Mouse (Mus musculus): Measurements from ENCODE around the gene Ccdc60. TPM values are rescaled to one million over a fixed set of nuclear protein-coding genes. Genes with fewer than 3 reads are reported as not detected.

Gene Ccdc60
- polyA plus RNA-seq, 1 experiment from 2014 or later = 2.0 TPM

GRCm38 (mm10) chr5:116261944-116262343 lies 26.8 kb downstream of the Ccdc60 start:
- Histone ChIP-seq H3K4me2 (ENCODE audit: low read length) (no peak overlapping the region), H3K9ac (ENCODE audit: low read length) (no peak overlapping the region), H3K27me3 (replicated peaks; ENCODE audit: control insufficient read depth, insufficient read depth, low read length) (no peaks in the 10 kb centered on the region), H3K36me3 (ENCODE audit: control insufficient read depth, insufficient read depth, low read length) (no peaks in the 10 kb centered on the region), H3K27ac (ENCODE audit: low read depth) (no peak overlapping the region), H3K4me3 (ENCODE audit: low read depth, low read length) (no peak overlapping the region), H3K9me3 (ENCODE audit: control insufficient read depth, low read length) (no peaks in the 10 kb centered on the region), H3K4me1 (replicated peaks; ENCODE audit: control insufficient read depth, insufficient read depth, low read length) (no peaks in the 10 kb centered on the region)
- no peak for DNase-seq (ENCODE audit: low spot score)
- no peak for ATAC-seq (replicated peaks; ENCODE audit: low FRiP score, low TSS enrichment, low read depth)
- WGBS = 92% methylated on average over 5 of the region's 5 CpGs

GRCm38 (mm10) chr5:116260356-116260755 lies 28.4 kb downstream of the Ccdc60 start:
- Histone ChIP-seq H3K9me3 (ENCODE audit: control insufficient read depth, low read length) (no peaks in the 10 kb centered on the region), H3K4me1 (replicated peaks; ENCODE audit: control insufficient read depth, insufficient read depth, low read length) (no peaks in the 10 kb centered on the region), H3K4me2 (ENCODE audit: low read length) (no peak overlapping the region), H3K9ac (ENCODE audit: low read length) (no peak overlapping the region), H3K36me3 (ENCODE audit: control insufficient read depth, insufficient read depth, low read length) (no peaks in the 10 kb centered on the region), H3K4me3 (ENCODE audit: low read depth, low read length) (no peak overlapping the region), H3K27me3 (replicated peaks; ENCODE audit: control insufficient read depth, insufficient read depth, low read length) (no peaks in the 10 kb centered on the region), H3K27ac (ENCODE audit: low read depth) (no peak overlapping the region)
- ATAC-seq (replicated peaks; ENCODE audit: low FRiP score, low TSS enrichment, low read depth) (no peak), DNase-seq (ENCODE audit: low spot score) (no peak)
- WGBS = 86% methylated on average over 5 of the region's 5 CpGs

- no peak overlapping the region for H3K27ac ChIP-seq (ENCODE audit: low read depth)
- no peaks in the 10 kb centered on the region for H3K4me1 ChIP-seq (replicated peaks; ENCODE audit: control insufficient read depth, insufficient read depth, low read length)
- H3K27me3 ChIP-seq (replicated peaks; ENCODE audit: control insufficient read depth, insufficient read depth, low read length) = no peaks in the 10 kb centered on the region
- H3K9ac ChIP-seq (ENCODE audit: low read length) = no peak overlapping the region
- no peak overlapping the region for H3K4me3 ChIP-seq (ENCODE audit: low read depth, low read length)
- no peaks in the 10 kb centered on the region for H3K9me3 ChIP-seq (ENCODE audit: control insufficient read depth, low read length)
- no peaks in the 10 kb centered on the region for H3K36me3 ChIP-seq (ENCODE audit: control insufficient read depth, insufficient read depth, low read length)
- DNase-seq (ENCODE audit: low spot score) (no peak), ATAC-seq (replicated peaks; ENCODE audit: low FRiP score, low TSS enrichment, low read depth) (no peak)
- WGBS = 60% methylated on average over 8 of the region's 8 CpGs
- H3K4me2 ChIP-seq (ENCODE audit: low read length) = no peak overlapping the region
Observed at GRCm38 (mm10) chr5:116258321-116258860, 30.4 kb downstream of the Ccdc60 start.

GRCm38 (mm10) chr5:116253914-116254313 lies 34.9 kb downstream of the Ccdc60 start:
- DNase-seq (ENCODE audit: low spot score) = no peak
- Histone ChIP-seq H3K9me3 (ENCODE audit: control insufficient read depth, low read length) (no peaks in the 10 kb centered on the region), H3K4me2 (ENCODE audit: low read length) (no peak overlapping the region), H3K4me3 (ENCODE audit: low read depth, low read length) (no peak overlapping the region), H3K36me3 (ENCODE audit: control insufficient read depth, insufficient read depth, low read length) (no peaks in the 10 kb centered on the region), H3K9ac (ENCODE audit: low read length) (no peak overlapping the region), H3K27ac (ENCODE audit: low read depth) (no peak overlapping the region), H3K27me3 (replicated peaks; ENCODE audit: control insufficient read depth, insufficient read depth, low read length) (no peaks in the 10 kb centered on the region), H3K4me1 (replicated peaks; ENCODE audit: control insufficient read depth, insufficient read depth, low read length) (no peaks in the 10 kb centered on the region)
- 72% methylated on average over 4 of the region's 4 CpGs for WGBS
- ATAC-seq (replicated peaks; ENCODE audit: low FRiP score, low TSS enrichment, low read depth) = no peak

GRCm38 (mm10) chr5:116252186-116252585 lies 36.6 kb downstream of the Ccdc60 start:
- WGBS = 88% methylated on average over 6 of the region's 6 CpGs
- H3K4me3 ChIP-seq (ENCODE audit: low read depth, low read length) = no peak overlapping the region
- no peak overlapping the region for H3K27ac ChIP-seq (ENCODE audit: low read depth)
- no peaks in the 10 kb centered on the region for H3K27me3 ChIP-seq (replicated peaks; ENCODE audit: control insufficient read depth, insufficient read depth, low read length)
- DNase-seq (ENCODE audit: low spot score) (no peak), ATAC-seq (replicated peaks; ENCODE audit: low FRiP score, low TSS enrichment, low read depth) (no peak)
- H3K36me3 ChIP-seq (ENCODE audit: control insufficient read depth, insufficient read depth, low read length) = no peaks in the 10 kb centered on the region
- H3K9me3 ChIP-seq (ENCODE audit: control insufficient read depth, low read length) = no peaks in the 10 kb centered on the region
- no peak overlapping the region for H3K4me2 ChIP-seq (ENCODE audit: low read length)
- H3K9ac ChIP-seq (ENCODE audit: low read length) = no peak overlapping the region
- no peaks in the 10 kb centered on the region for H3K4me1 ChIP-seq (replicated peaks; ENCODE audit: control insufficient read depth, insufficient read depth, low read length)

GRCm38 (mm10) chr5:116246642-116247041 lies 42.1 kb downstream of the Ccdc60 start:
- no peaks in the 10 kb centered on the region for H3K9me3 ChIP-seq (ENCODE audit: control insufficient read depth, low read length)
- DNase-seq (ENCODE audit: low spot score) = no peak
- H3K4me1 ChIP-seq (replicated peaks; ENCODE audit: control insufficient read depth, insufficient read depth, low read length) = no peaks in the 10 kb centered on the region
- no peaks in the 10 kb centered on the region for H3K36me3 ChIP-seq (ENCODE audit: control insufficient read depth, insufficient read depth, low read length)
- H3K27me3 ChIP-seq (replicated peaks; ENCODE audit: control insufficient read depth, insufficient read depth, low read length) = no peaks in the 10 kb centered on the region
- H3K4me2 ChIP-seq (ENCODE audit: low read length) = no peak overlapping the region
- WGBS = 82% methylated on average over 7 of the region's 7 CpGs
- no peak for ATAC-seq (replicated peaks; ENCODE audit: low FRiP score, low TSS enrichment, low read depth)
- H3K27ac ChIP-seq (ENCODE audit: low read depth) = no peak overlapping the region
- H3K4me3 ChIP-seq (ENCODE audit: low read depth, low read length) = no peak overlapping the region
- H3K9ac ChIP-seq (ENCODE audit: low read length) = no peak overlapping the region

GRCm38 (mm10) chr5:116244476-116244875 lies 44.3 kb downstream of the Ccdc60 start:
- ATAC-seq (replicated peaks; ENCODE audit: low FRiP score, low TSS enrichment, low read depth) (no peak), DNase-seq (ENCODE audit: low spot score) (no peak)
- no peaks in the 10 kb centered on the region for H3K36me3 ChIP-seq (ENCODE audit: control insufficient read depth, insufficient read depth, low read length)
- H3K9me3 ChIP-seq (ENCODE audit: control insufficient read depth, low read length) = no peaks in the 10 kb centered on the region
- no peak overlapping the region for H3K4me2 ChIP-seq (ENCODE audit: low read length)
- no peaks in the 10 kb centered on the region for H3K4me1 ChIP-seq (replicated peaks; ENCODE audit: control insufficient read depth, insufficient read depth, low read length)
- 73% methylated on average over 3 of the region's 3 CpGs for WGBS
- H3K9ac ChIP-seq (ENCODE audit: low read length) = no peak overlapping the region
- H3K27ac ChIP-seq (ENCODE audit: low read depth) = no peak overlapping the region
- no peak overlapping the region for H3K4me3 ChIP-seq (ENCODE audit: low read depth, low read length)
- H3K27me3 ChIP-seq (replicated peaks; ENCODE audit: control insufficient read depth, insufficient read depth, low read length) = no peaks in the 10 kb centered on the region

- DNase-seq (ENCODE audit: low spot score) = no peak
- no peaks in the 10 kb centered on the region for H3K36me3 ChIP-seq (ENCODE audit: control insufficient read depth, insufficient read depth, low read length)
- H3K9ac ChIP-seq (ENCODE audit: low read length) = no peak overlapping the region
- H3K27me3 ChIP-seq (replicated peaks; ENCODE audit: control insufficient read depth, insufficient read depth, low read length) = no peaks in the 10 kb centered on the region
- H3K4me3 ChIP-seq (ENCODE audit: low read depth, low read length) = no peak overlapping the region
- no peak overlapping the region for H3K27ac ChIP-seq (ENCODE audit: low read depth)
- ATAC-seq (replicated peaks; ENCODE audit: low FRiP score, low TSS enrichment, low read depth) = no peak
- WGBS = 75% methylated on average over 8 of the region's 9 CpGs
- no peaks in the 10 kb centered on the region for H3K9me3 ChIP-seq (ENCODE audit: control insufficient read depth, low read length)
- H3K4me2 ChIP-seq (ENCODE audit: low read length) = no peak overlapping the region
- H3K4me1 ChIP-seq (replicated peaks; ENCODE audit: control insufficient read depth, insufficient read depth, low read length) = no peaks in the 10 kb centered on the region
Observed at GRCm38 (mm10) chr5:116243622-116244021, 45.2 kb downstream of the Ccdc60 start.

GRCm38 (mm10) chr5:116231841-116232643 lies 56.7 kb downstream of the Ccdc60 start:
- Histone ChIP-seq H3K9me3 (ENCODE audit: control insufficient read depth, low read length) (no peaks in the 10 kb centered on the region), H3K4me2 (ENCODE audit: low read length) (peak overlapping the region; percentile 32), H3K4me1 (replicated peaks; ENCODE audit: control insufficient read depth, insufficient read depth, low read length) (0 out of 2 replicates have a peak, but pooled peaks cover 2% of the 10 kb centered on the region), H3K36me3 (ENCODE audit: control insufficient read depth, insufficient read depth, low read length) (no peaks in the 10 kb centered on the region), H3K4me3 (ENCODE audit: low read depth, low read length) (no peak overlapping the region), H3K27me3 (replicated peaks; ENCODE audit: control insufficient read depth, insufficient read depth, low read length) (no peaks in the 10 kb centered on the region), H3K27ac (ENCODE audit: low read depth) (no peak overlapping the region), H3K9ac (ENCODE audit: low read length) (no peak overlapping the region)
- 24% methylated on average over 19 of the region's 19 CpGs for WGBS
- peak; percentile 79 for DNase-seq (ENCODE audit: low spot score)
- ATAC-seq (replicated peaks; ENCODE audit: low FRiP score, low TSS enrichment, low read depth) = no peak
